Mouse (Mus musculus): ENCODE data around the gene Fcnb. TPM values are rescaled to one million over a fixed set of nuclear protein-coding genes. Genes with fewer than 3 reads are reported as not detected.
A peak's percentile ranks its signal among the peaks of the same experiment; 100 is the strongest.

The Fcnb gene
- polyA plus RNA-seq, 1 experiment from 2014 or later, result not detected

- ATAC-seq (replicated peaks; ENCODE audit: low FRiP score, low read depth) (no peak), DNase-seq (ENCODE audit: low spot score) (peak; percentile 8)
- TF ChIP-seq CTCF (IDR thresholded peaks at IDR 0.05; ENCODE audit: low read depth), result no peak
- Histone ChIP-seq H3K9me3 (replicated peaks; ENCODE audit: low read length) (no peaks in the 10 kb centered on the region), H3K9ac (ENCODE audit: low read depth, low read length) (no peak overlapping the region), H3K36me3 (ENCODE audit: insufficient read depth, low read length) (0 out of 2 replicates have a peak, but pooled peaks cover 6% of the 10 kb centered on the region), H3K4me2 (ENCODE audit: low read length) (no peak overlapping the region), H3K27ac (no peak overlapping the region), H3K4me1 (replicated peaks; ENCODE audit: insufficient read depth, low read length) (no peaks in the 10 kb centered on the region), H3K4me3 (replicated peaks; ENCODE audit: low read depth, low read length) (no peak overlapping the region), H3K27me3 (ENCODE audit: insufficient read depth, low read length) (no peaks in the 10 kb centered on the region)
- WGBS, result 54% methylated on average over 12 of the region's 12 CpGs
Measured at GRCm38 (mm10) chr2:28037505-28038390, 46.9 kb downstream of the Fcnb start.

- Histone ChIP-seq H3K9me3 (replicated peaks; ENCODE audit: low read length) (no peaks in the 10 kb centered on the region), H3K27me3 (ENCODE audit: insufficient read depth, low read length) (no peaks in the 10 kb centered on the region), H3K27ac (no peak overlapping the region), H3K4me1 (replicated peaks; ENCODE audit: insufficient read depth, low read length) (no peaks in the 10 kb centered on the region), H3K4me3 (replicated peaks; ENCODE audit: low read depth, low read length) (no peak overlapping the region), H3K36me3 (ENCODE audit: insufficient read depth, low read length) (0 out of 2 replicates have a peak, but pooled peaks cover 6% of the 10 kb centered on the region), H3K9ac (ENCODE audit: low read depth, low read length) (no peak overlapping the region), H3K4me2 (ENCODE audit: low read length) (no peak overlapping the region)
- ATAC-seq (replicated peaks; ENCODE audit: low FRiP score, low read depth) (no peak), DNase-seq (ENCODE audit: low spot score) (no peak)
- no peak for TF ChIP-seq CTCF (IDR thresholded peaks at IDR 0.05; ENCODE audit: low read depth)
- 85% methylated on average over 13 of the region's 13 CpGs for WGBS
Measured at GRCm38 (mm10) chr2:28036788-28037187, 47.9 kb downstream of the Fcnb start.

GRCm38 (mm10) chr2:28034011-28034710, 50.5 kb downstream of the Fcnb start:
- H3K4me2 ChIP-seq (ENCODE audit: low read length), result no peak overlapping the region
- no peaks in the 10 kb centered on the region for H3K4me1 ChIP-seq (replicated peaks; ENCODE audit: insufficient read depth, low read length)
- no peak overlapping the region for H3K9ac ChIP-seq (ENCODE audit: low read depth, low read length)
- ATAC-seq (replicated peaks; ENCODE audit: low FRiP score, low read depth) (no peak), DNase-seq (ENCODE audit: low spot score) (no peak)
- TF ChIP-seq CTCF (IDR thresholded peaks at IDR 0.05; ENCODE audit: low read depth), result no peak
- H3K27ac ChIP-seq, result no peak overlapping the region
- H3K27me3 ChIP-seq (ENCODE audit: insufficient read depth, low read length), result no peaks in the 10 kb centered on the region
- no peak overlapping the region for H3K4me3 ChIP-seq (replicated peaks; ENCODE audit: low read depth, low read length)
- WGBS, result 69% methylated on average over 13 of the region's 13 CpGs
- no peaks in the 10 kb centered on the region for H3K9me3 ChIP-seq (replicated peaks; ENCODE audit: low read length)
- peaks cover 12% of the 10 kb centered on the region for H3K36me3 ChIP-seq (ENCODE audit: insufficient read depth, low read length)

- H3K9me3 ChIP-seq (replicated peaks; ENCODE audit: low read length), result no peaks in the 10 kb centered on the region
- 82% methylated on average over 11 of the region's 11 CpGs for WGBS
- H3K4me1 ChIP-seq (replicated peaks; ENCODE audit: insufficient read depth, low read length), result no peaks in the 10 kb centered on the region
- peaks cover 20% of the 10 kb centered on the region for H3K36me3 ChIP-seq (ENCODE audit: insufficient read depth, low read length)
- H3K27ac ChIP-seq, result no peak overlapping the region
- no peak overlapping the region for H3K4me2 ChIP-seq (ENCODE audit: low read length)
- ATAC-seq (replicated peaks; ENCODE audit: low FRiP score, low read depth) (no peak), DNase-seq (ENCODE audit: low spot score) (no peak)
- no peak for TF ChIP-seq CTCF (IDR thresholded peaks at IDR 0.05; ENCODE audit: low read depth)
- no peaks in the 10 kb centered on the region for H3K27me3 ChIP-seq (ENCODE audit: insufficient read depth, low read length)
- H3K9ac ChIP-seq (ENCODE audit: low read depth, low read length), result no peak overlapping the region
- H3K4me3 ChIP-seq (replicated peaks; ENCODE audit: low read depth, low read length), result no peak overlapping the region
Measured at GRCm38 (mm10) chr2:28032469-28032868, 52.2 kb downstream of the Fcnb start.

- DNase-seq (ENCODE audit: low spot score) (no peak), ATAC-seq (replicated peaks; ENCODE audit: low FRiP score, low read depth) (no peak)
- WGBS, result 72% methylated on average over 9 of the region's 9 CpGs
- no peak for TF ChIP-seq CTCF (IDR thresholded peaks at IDR 0.05; ENCODE audit: low read depth)
- Histone ChIP-seq H3K27me3 (ENCODE audit: insufficient read depth, low read length) (no peaks in the 10 kb centered on the region), H3K36me3 (ENCODE audit: insufficient read depth, low read length) (peaks cover 20% of the 10 kb centered on the region), H3K9ac (ENCODE audit: low read depth, low read length) (no peak overlapping the region), H3K9me3 (replicated peaks; ENCODE audit: low read length) (no peaks in the 10 kb centered on the region), H3K4me3 (replicated peaks; ENCODE audit: low read depth, low read length) (no peak overlapping the region), H3K4me2 (ENCODE audit: low read length) (no peak overlapping the region), H3K4me1 (replicated peaks; ENCODE audit: insufficient read depth, low read length) (no peaks in the 10 kb centered on the region), H3K27ac (no peak overlapping the region)
Measured at GRCm38 (mm10) chr2:28031860-28032259, 52.8 kb downstream of the Fcnb start.

Other genes starting within 250 kb of the Fcnb start
- 33.2 and 36.5 TPM in 2 replicates for gene Col5a1, start 198.5 kb downstream of the Fcnb start, polyA plus RNA-seq (2015; fragmentation: Nextera tagmentation; extraction: Ambion mirVana)
- gene Olfm1, start 108.1 kb upstream of the Fcnb start, polyA plus RNA-seq (2015; fragmentation: Nextera tagmentation; extraction: Ambion mirVana), result 12.0 and 13.8 TPM in 2 replicates